Mouse (Mus musculus) cerebellum, adult 2 months (tissue): ENCODE results near the gene Ano2.

Experiments
- CTCF ChIP-seq: fragments of 200-500 bp; IDR thresholded peaks from 2 replicates; pipeline ENCODE4 v1.5.1; 2011; ENCODE audit warnings: low read depth, mild to moderate bottlenecking, control low read depth, low read length, moderate library complexity, borderline replicate concordance; ENCODE audit not compliant: insufficient read depth
- POLR2A ChIP-seq: fragments of 200-500 bp; IDR thresholded peaks from 2 replicates; pipeline ENCODE4 v1.6.1; 2011; ENCODE audit warnings: low read length, control low read depth, borderline replicate concordance; ENCODE audit not compliant: insufficient read depth

GRCm38 (mm10) chr6:126045931-126046330 lies 355.7 kb downstream of the Ano2 start:
- 0 out of 2 replicates have a peak, but pooled peaks have one; percentile 22 for TF ChIP-seq CTCF
- no peak for TF ChIP-seq POLR2A
